Mouse (Mus musculus): Measurements from ENCODE around the gene Mroh7. TPM values are rescaled to one million over a fixed set of nuclear protein-coding genes. Genes with fewer than 3 reads are reported as not detected.
A peak's percentile ranks its signal among the peaks of the same experiment; 100 is the strongest.

Gene Mroh7
- polyA plus RNA-seq, 1 experiment from 2014 or later, result 1.2 TPM

- Histone ChIP-seq H3K9me3 (ENCODE audit: control insufficient read depth, low read length) (no peaks in the 10 kb centered on the region), H3K27me3 (replicated peaks; ENCODE audit: control insufficient read depth, insufficient read depth, low read length) (no peaks in the 10 kb centered on the region; the same call in 1 of the 2 replicates), H3K36me3 (ENCODE audit: control insufficient read depth, insufficient read depth, low read length) (no peaks in the 10 kb centered on the region), H3K27ac (ENCODE audit: low read depth, low read length) (no peak overlapping the region), H3K9ac (ENCODE audit: low read depth, low read length) (no peak overlapping the region), H3K4me2 (ENCODE audit: low read length) (peak overlapping the region; percentile 39; the same call in 1 of the 2 replicates), H3K4me3 (ENCODE audit: low read length) (no peak overlapping the region), H3K4me1 (ENCODE audit: control insufficient read depth, insufficient read depth, low read depth, low read length) (peaks cover 17% of the 10 kb centered on the region)
- ATAC-seq, result no peak
- WGBS, result 53% methylated on average over 5 of the region's 5 CpGs
These were observed 22.8 kb downstream of the Mroh7 start for GRCm38 (mm10) chr4:106707957-106708356.

- no peak overlapping the region for H3K4me2 ChIP-seq (ENCODE audit: low read length)
- no peaks in the 10 kb centered on the region; the same call in 1 of the 2 replicates for H3K27me3 ChIP-seq (replicated peaks; ENCODE audit: control insufficient read depth, insufficient read depth, low read length)
- H3K27ac ChIP-seq (ENCODE audit: low read depth, low read length), result peak overlapping the region; percentile 78
- no peaks in the 10 kb centered on the region for H3K36me3 ChIP-seq (ENCODE audit: control insufficient read depth, insufficient read depth, low read length)
- H3K9me3 ChIP-seq (ENCODE audit: control insufficient read depth, low read length), result no peaks in the 10 kb centered on the region
- ATAC-seq, result 0 out of 2 replicates have a peak, but pooled peaks have one; percentile 4
- no peak overlapping the region for H3K4me3 ChIP-seq (ENCODE audit: low read length)
- 28% methylated on average over 8 of the region's 8 CpGs for WGBS
- H3K4me1 ChIP-seq (ENCODE audit: control insufficient read depth, insufficient read depth, low read depth, low read length), result peaks cover 27% of the 10 kb centered on the region
- H3K9ac ChIP-seq (ENCODE audit: low read depth, low read length), result peak overlapping the region; percentile 14; the same call in 1 of the 2 replicates
These were observed 25.5 kb downstream of the Mroh7 start for GRCm38 (mm10) chr4:106705096-106705665.

- Histone ChIP-seq H3K9ac (ENCODE audit: low read depth, low read length) (peak overlapping the region; percentile 13; the same call in 1 of the 2 replicates), H3K27ac (ENCODE audit: low read depth, low read length) (peak overlapping the region; percentile 67), H3K4me2 (ENCODE audit: low read length) (no peak overlapping the region), H3K9me3 (ENCODE audit: control insufficient read depth, low read length) (no peaks in the 10 kb centered on the region), H3K27me3 (replicated peaks; ENCODE audit: control insufficient read depth, insufficient read depth, low read length) (no peaks in the 10 kb centered on the region; the same call in 1 of the 2 replicates), H3K4me3 (ENCODE audit: low read length) (no peak overlapping the region), H3K4me1 (ENCODE audit: control insufficient read depth, insufficient read depth, low read depth, low read length) (peaks cover 32% of the 10 kb centered on the region), H3K36me3 (ENCODE audit: control insufficient read depth, insufficient read depth, low read length) (no peaks in the 10 kb centered on the region)
- 27% methylated on average over 11 of the region's 11 CpGs for WGBS
- ATAC-seq, result peak; percentile 60
These were observed 26.3 kb downstream of the Mroh7 start for GRCm38 (mm10) chr4:106704416-106704815.

- H3K9ac ChIP-seq (ENCODE audit: low read depth, low read length), result no peak overlapping the region
- no peaks in the 10 kb centered on the region for H3K36me3 ChIP-seq (ENCODE audit: control insufficient read depth, insufficient read depth, low read length)
- no peak overlapping the region for H3K4me2 ChIP-seq (ENCODE audit: low read length)
- H3K4me1 ChIP-seq (ENCODE audit: control insufficient read depth, insufficient read depth, low read depth, low read length), result peaks cover 32% of the 10 kb centered on the region
- 71% methylated on average over 10 of the region's 10 CpGs for WGBS
- H3K4me3 ChIP-seq (ENCODE audit: low read length), result no peak overlapping the region
- no peaks in the 10 kb centered on the region for H3K27me3 ChIP-seq (replicated peaks; ENCODE audit: control insufficient read depth, insufficient read depth, low read length)
- peak overlapping the region; percentile 67 for H3K27ac ChIP-seq (ENCODE audit: low read depth, low read length)
- H3K9me3 ChIP-seq (ENCODE audit: control insufficient read depth, low read length), result no peaks in the 10 kb centered on the region
- ATAC-seq, result no peak; the same call in 1 of the 2 replicates
These were observed 26.8 kb downstream of the Mroh7 start for GRCm38 (mm10) chr4:106703956-106704355.

- Histone ChIP-seq H3K4me1 (ENCODE audit: control insufficient read depth, insufficient read depth, low read depth, low read length) (peaks cover 32% of the 10 kb centered on the region), H3K27me3 (replicated peaks; ENCODE audit: control insufficient read depth, insufficient read depth, low read length) (no peaks in the 10 kb centered on the region), H3K4me3 (ENCODE audit: low read length) (no peak overlapping the region), H3K9me3 (ENCODE audit: control insufficient read depth, low read length) (no peaks in the 10 kb centered on the region), H3K27ac (ENCODE audit: low read depth, low read length) (peak overlapping the region; percentile 57), H3K36me3 (ENCODE audit: control insufficient read depth, insufficient read depth, low read length) (no peaks in the 10 kb centered on the region), H3K9ac (ENCODE audit: low read depth, low read length) (no peak overlapping the region; the same call in 1 of the 2 replicates), H3K4me2 (ENCODE audit: low read length) (0 out of 2 replicates have a peak overlapping the region, but pooled peaks have one; percentile 14)
- no peak for ATAC-seq
- WGBS, result 39% methylated on average over 4 of the region's 4 CpGs
These were observed 29.9 kb downstream of the Mroh7 start for GRCm38 (mm10) chr4:106700798-106701197.

GRCm38 (mm10) chr4:106699989-106700388 lies 30.7 kb downstream of the Mroh7 start:
- ATAC-seq, result no peak
- Histone ChIP-seq H3K4me3 (ENCODE audit: low read length) (no peak overlapping the region), H3K9me3 (ENCODE audit: control insufficient read depth, low read length) (no peaks in the 10 kb centered on the region), H3K27me3 (replicated peaks; ENCODE audit: control insufficient read depth, insufficient read depth, low read length) (no peaks in the 10 kb centered on the region), H3K4me1 (ENCODE audit: control insufficient read depth, insufficient read depth, low read depth, low read length) (peaks cover 24% of the 10 kb centered on the region), H3K9ac (ENCODE audit: low read depth, low read length) (no peak overlapping the region), H3K36me3 (ENCODE audit: control insufficient read depth, insufficient read depth, low read length) (no peaks in the 10 kb centered on the region), H3K4me2 (ENCODE audit: low read length) (no peak overlapping the region), H3K27ac (ENCODE audit: low read depth, low read length) (peak overlapping the region; percentile 57)
- WGBS, result 19% methylated on average over 9 of the region's 9 CpGs

GRCm38 (mm10) chr4:106693841-106694430 lies 36.8 kb downstream of the Mroh7 start:
- ATAC-seq, result no peak
- no peak overlapping the region for H3K27ac ChIP-seq (ENCODE audit: low read depth, low read length)
- no peaks in the 10 kb centered on the region for H3K36me3 ChIP-seq (ENCODE audit: control insufficient read depth, insufficient read depth, low read length)
- H3K4me3 ChIP-seq (ENCODE audit: low read length), result no peak overlapping the region
- H3K27me3 ChIP-seq (replicated peaks; ENCODE audit: control insufficient read depth, insufficient read depth, low read length), result no peaks in the 10 kb centered on the region
- 86% methylated on average over 15 of the region's 15 CpGs for WGBS
- no peaks in the 10 kb centered on the region for H3K9me3 ChIP-seq (ENCODE audit: control insufficient read depth, low read length)
- H3K4me2 ChIP-seq (ENCODE audit: low read length), result no peak overlapping the region
- H3K4me1 ChIP-seq (ENCODE audit: control insufficient read depth, insufficient read depth, low read depth, low read length), result no peaks in the 10 kb centered on the region; the same call in 1 of the 2 replicates
- H3K9ac ChIP-seq (ENCODE audit: low read depth, low read length), result no peak overlapping the region

GRCm38 (mm10) chr4:106688636-106689296 lies 42.0 kb downstream of the Mroh7 start:
- no peak overlapping the region for H3K4me2 ChIP-seq (ENCODE audit: low read length)
- H3K27ac ChIP-seq (ENCODE audit: low read depth, low read length), result no peak overlapping the region
- H3K4me1 ChIP-seq (ENCODE audit: control insufficient read depth, insufficient read depth, low read depth, low read length), result no peaks in the 10 kb centered on the region
- H3K27me3 ChIP-seq (replicated peaks; ENCODE audit: control insufficient read depth, insufficient read depth, low read length), result no peaks in the 10 kb centered on the region
- no peaks in the 10 kb centered on the region for H3K9me3 ChIP-seq (ENCODE audit: control insufficient read depth, low read length)
- 62% methylated on average over 3 of the region's 3 CpGs for WGBS
- no peak for ATAC-seq
- no peaks in the 10 kb centered on the region for H3K36me3 ChIP-seq (ENCODE audit: control insufficient read depth, insufficient read depth, low read length)
- no peak overlapping the region for H3K9ac ChIP-seq (ENCODE audit: low read depth, low read length)
- H3K4me3 ChIP-seq (ENCODE audit: low read length), result no peak overlapping the region

GRCm38 (mm10) chr4:106680955-106681354 lies 49.8 kb downstream of the Mroh7 start:
- H3K9ac ChIP-seq (ENCODE audit: low read depth, low read length), result no peak overlapping the region
- peaks cover 7% of the 10 kb centered on the region for H3K4me1 ChIP-seq (ENCODE audit: control insufficient read depth, insufficient read depth, low read depth, low read length)
- 45% methylated on average over 2 of the region's 2 CpGs for WGBS
- H3K4me2 ChIP-seq (ENCODE audit: low read length), result no peak overlapping the region
- no peaks in the 10 kb centered on the region for H3K27me3 ChIP-seq (replicated peaks; ENCODE audit: control insufficient read depth, insufficient read depth, low read length)
- peaks cover 7% of the 10 kb centered on the region for H3K36me3 ChIP-seq (ENCODE audit: control insufficient read depth, insufficient read depth, low read length)
- H3K27ac ChIP-seq (ENCODE audit: low read depth, low read length), result no peak overlapping the region
- no peak overlapping the region for H3K4me3 ChIP-seq (ENCODE audit: low read length)
- no peaks in the 10 kb centered on the region for H3K9me3 ChIP-seq (ENCODE audit: control insufficient read depth, low read length)
- no peak for ATAC-seq
